Mouse (Mus musculus) gonadal fat pad, adult 2 months (tissue): ENCODE measurements around the gene Ttll5. TPM values are rescaled to one million over a fixed set of nuclear protein-coding genes. Genes with fewer than 3 reads are reported as not detected.

Experiments
- DNase-seq: peaks from one replicate; pipeline ENCODE4 v3.0.0-alpha.2; 2012; ENCODE audit warnings: low read depth
- polyA plus RNA-seq: library from polyadenylated mRNA; depleted of rRNA; stranded (reverse); fragments of >200 nt; gene quantifications from 2 replicates; pipeline ENCODE4 v1.2.3, GENCODE M21; 2012; rRNA removed

The Ttll5 gene
- 10.1 and 13.5 TPM in 2 replicates for polyA plus RNA-seq

GRCm38 (mm10) chr12:85824438-85825264 lies at the start of gene Ttll5, which contains the start of gene Erg28:
Ttll5 (plus strand) TSS chr12:85824659.
Erg28 (minus strand) TSS chr12:85824550.
- DNase-seq: peak; percentile 83

DNA sequence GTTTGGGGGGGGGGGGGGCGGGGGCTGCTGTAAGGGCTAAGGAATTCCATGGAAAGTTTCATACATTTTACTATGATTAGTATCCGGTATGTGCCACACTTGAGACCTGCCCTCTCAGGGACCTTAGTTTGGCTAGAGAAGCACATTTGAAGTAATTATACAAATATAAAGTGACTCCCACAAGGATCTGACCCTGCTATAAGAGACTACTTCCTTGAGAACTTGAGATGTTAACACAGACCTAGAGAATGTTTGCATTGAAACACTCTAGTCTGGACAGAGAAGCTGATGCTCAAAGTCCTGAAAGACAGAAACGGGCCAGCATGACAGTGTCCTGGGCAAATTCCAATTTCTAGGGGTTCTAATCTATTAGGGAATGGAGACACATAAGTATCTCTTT lies 45.5 kb upstream of the Ttll5 start:
- DNase-seq: no peak

DNA sequence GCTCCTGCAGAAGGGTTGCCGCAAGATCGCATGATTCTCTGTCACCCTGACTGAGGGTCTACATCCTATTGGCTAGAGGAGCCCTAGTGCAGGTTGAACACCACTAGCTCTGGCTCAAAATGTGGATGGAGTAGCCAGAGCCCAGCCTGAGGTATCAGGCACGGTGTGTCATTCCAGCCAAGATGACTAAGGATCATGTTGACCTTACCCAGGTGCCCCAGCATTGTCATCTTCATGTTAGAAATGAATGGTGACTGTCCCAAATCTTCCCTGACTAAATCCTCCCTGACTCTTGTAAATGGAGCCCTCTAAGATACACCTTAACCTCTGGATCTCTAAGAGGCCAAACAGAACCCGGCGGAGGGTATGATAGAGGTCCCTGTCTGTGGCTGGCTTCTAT lies 44.8 kb upstream of the Ttll5 start:
- DNase-seq: no peak

- no peak for DNase-seq
Observed at GRCm38 (mm10) chr12:85781606-85782005, 42.9 kb upstream of the Ttll5 start.

- DNase-seq: no peak
Observed at GRCm38 (mm10) chr12:85784916-85785815, 39.3 kb upstream of the Ttll5 start.

GRCm38 (mm10) chr12:85792158-85792557 lies 32.3 kb upstream of the Ttll5 start:
- DNase-seq: no peak

GRCm38 (mm10) chr12:85792821-85793346 lies 31.6 kb upstream of the Ttll5 start:
- DNase-seq: no peak

DNA sequence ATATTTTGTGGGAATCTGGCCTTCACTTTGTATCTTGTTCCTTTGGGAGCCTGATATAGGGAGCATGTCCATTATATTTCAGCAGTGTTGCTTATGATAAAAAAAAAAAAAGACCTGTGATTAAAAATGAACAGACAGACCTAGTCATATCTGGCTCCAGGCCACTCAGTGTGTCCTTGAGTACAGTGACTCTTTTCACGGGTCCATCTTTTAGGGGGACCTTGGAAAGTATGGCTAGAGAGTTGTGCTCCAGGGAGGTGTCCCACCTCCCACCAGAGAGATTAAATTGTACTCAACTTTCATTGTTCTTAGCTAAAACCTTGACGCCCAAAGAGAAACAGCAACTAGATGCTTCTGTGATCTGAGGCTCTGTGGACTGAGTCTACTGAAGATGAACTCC lies 30.4 kb upstream of the Ttll5 start:
- no peak for DNase-seq

DNA sequence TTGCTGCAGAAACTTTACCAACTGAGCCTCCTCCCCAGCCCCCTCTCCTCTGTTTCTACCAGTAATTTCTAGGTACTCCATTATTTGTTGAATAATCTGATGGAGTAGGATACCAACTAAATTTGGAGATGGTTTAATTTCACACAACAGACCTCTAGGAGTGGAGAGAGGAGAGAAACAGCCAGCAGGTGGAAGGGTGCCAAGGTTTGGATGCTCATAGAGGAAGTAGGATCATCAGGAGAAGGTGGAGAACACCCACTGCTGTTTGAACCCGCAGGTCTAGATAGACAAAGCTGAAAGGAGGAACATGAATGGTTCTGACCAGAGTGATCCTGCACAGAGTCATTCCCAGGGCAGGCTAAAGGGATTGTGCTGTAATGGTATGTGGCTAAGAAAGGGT lies 28.9 kb upstream of the Ttll5 start:
- DNase-seq: no peak

GRCm38 (mm10) chr12:85800031-85800430 lies 24.4 kb upstream of the Ttll5 start:
- DNase-seq: no peak

DNA sequence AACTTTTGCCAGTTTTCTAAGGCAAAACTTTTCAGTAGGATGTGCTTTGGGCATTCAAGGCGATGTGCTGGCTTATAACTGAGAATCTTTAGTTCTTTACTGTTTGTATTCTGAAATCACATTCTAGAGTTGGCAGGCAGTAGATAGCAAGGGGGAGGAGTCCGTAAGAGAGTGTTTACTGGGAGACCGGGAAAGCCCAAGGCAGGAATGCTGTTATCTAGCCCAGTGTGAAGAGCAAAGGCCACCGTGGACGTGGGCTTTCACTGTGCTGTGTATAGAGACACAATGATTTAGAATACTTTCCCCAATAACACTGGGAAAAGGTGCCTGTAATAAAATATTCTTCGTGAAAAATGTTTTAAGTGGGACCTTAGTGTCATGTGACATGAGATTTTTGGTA lies 14.7 kb upstream of the Ttll5 start:
- DNase-seq: no peak

DNA sequence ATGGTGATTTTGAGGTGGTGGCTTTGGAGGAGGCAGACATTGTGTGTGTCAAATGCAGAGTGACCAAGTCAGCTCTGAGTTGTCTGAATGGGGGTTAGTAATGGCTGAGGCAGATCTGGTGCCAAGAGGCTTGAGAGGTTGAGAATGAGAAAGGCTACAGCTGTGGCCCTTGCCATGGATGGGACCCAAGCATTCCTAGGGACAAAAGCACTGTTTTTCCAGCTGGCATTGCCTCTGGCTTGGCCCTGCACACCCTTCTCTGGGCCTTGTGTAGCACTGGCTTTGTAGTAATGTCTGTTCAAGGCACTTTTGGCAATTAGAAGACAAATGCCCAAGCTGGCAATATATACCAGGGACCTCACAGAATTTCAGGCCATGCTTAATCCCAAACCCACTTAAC lies 13.5 kb upstream of the Ttll5 start:
- no peak for DNase-seq

DNA sequence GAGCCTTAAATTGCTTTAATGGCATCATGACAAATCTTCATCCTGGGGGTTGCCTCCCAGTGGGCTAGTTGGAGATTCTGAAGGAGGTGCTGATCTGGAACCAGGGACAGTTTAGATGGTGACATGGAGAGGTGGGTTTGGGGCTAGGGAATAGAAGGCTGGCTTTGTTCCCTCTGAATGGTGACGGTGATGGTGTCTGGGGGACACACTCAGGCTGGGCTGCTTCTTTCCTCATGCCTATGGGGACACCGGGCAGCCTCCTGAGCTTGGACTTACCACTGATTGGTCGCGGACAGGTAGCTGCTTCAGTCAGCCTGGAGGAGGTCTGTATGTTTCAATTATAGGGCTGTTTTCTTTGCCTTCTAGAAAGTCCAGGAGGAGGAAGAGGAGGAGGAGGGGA lies 12.8 kb upstream of the Ttll5 start:
- no peak for DNase-seq

DNA sequence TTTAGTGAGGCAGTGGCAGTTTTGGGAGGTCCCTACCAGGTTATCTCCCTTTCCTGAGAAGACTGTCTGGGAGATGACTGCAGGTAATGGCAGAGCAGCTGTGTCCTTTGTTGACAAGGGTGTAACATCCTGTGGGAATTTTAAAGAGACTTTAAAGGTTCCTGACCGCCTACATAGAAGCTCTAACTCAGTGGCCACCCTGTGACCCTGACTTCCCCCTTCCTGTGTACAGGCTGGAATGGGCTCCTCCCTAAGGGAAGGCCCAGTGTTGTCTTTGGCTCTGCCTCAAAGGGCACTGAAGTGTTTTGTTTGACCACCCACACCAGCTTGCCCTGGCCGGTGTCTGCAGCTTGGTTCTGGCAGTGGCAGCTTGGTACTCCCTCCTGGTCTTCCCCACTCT lies 10.9 kb upstream of the Ttll5 start:
- no peak for DNase-seq

- DNase-seq: no peak
Observed at GRCm38 (mm10) chr12:85822051-85822450, 2.4 kb upstream of the Ttll5 start.

DNA sequence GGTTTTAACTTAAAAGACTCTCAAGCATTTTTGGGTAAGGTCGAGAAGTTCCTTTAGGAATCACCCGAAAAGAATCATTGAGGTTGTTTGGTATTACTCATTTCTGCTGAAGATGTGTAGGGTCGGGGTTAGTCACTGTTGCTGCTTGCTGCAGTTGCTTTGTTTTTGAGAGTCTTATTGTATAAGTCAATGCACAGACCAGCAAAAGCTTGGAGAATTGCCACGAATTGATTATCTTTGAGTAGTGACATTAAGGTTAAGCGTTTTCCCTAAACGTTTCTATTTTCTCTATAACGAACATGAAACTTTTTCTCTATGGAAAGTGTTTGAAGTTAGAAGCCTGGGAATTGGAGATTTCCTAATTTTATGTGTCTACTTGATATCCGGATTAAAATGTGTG lies 902 bp downstream of the Ttll5 start:
- DNase-seq: no peak

GRCm38 (mm10) chr12:85825822-85826221 lies 1.4 kb downstream of the Ttll5 start:
- no peak for DNase-seq

GRCm38 (mm10) chr12:85828856-85829255 lies 4.4 kb downstream of the Ttll5 start:
- no peak for DNase-seq

- no peak for DNase-seq
Observed at GRCm38 (mm10) chr12:85829866-85830265, 5.4 kb downstream of the Ttll5 start.

DNA sequence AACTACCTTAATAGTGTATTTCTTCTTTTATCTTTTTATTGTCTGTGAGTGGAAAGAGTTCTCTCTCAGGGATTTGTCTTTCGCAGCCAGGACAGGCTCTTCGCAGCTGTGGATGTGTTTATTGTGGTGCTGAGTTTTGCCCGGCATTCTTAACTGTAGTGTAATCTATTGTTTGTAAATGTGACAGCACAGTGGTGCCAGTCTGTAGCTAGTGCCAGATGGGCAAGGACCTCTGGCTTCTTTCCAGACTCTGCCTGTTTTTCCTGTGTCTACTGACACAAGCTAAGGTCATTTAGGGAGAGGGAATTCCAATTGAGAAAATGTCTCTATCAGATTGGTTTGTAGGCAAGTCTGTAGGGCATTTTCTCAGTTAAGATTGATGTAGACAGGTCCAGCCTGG lies 6.2 kb downstream of the Ttll5 start:
- no peak for DNase-seq

- no peak for DNase-seq
Observed at GRCm38 (mm10) chr12:85834543-85834942, 10.1 kb downstream of the Ttll5 start.

GRCm38 (mm10) chr12:85837765-85838164 lies 13.3 kb downstream of the Ttll5 start:
- no peak for DNase-seq
